Mouse (Mus musculus) C2C12 (cell line): ENCODE results near the gene Fgf10.

Experiments
- CEBPB ChIP-seq: IDR thresholded peaks from one replicate; pipeline ENCODE4 v1.6.1; 2011; ENCODE audit warnings: low read depth, mild to moderate bottlenecking, control low read depth, moderate library complexity
- CTCF ChIP-seq: IDR thresholded peaks from one replicate; pipeline ENCODE4 v1.5.1; 2011; ENCODE audit not compliant: control insufficient read depth, insufficient read depth, insufficient read length
- MAX ChIP-seq: IDR thresholded peaks from one replicate; pipeline ENCODE4 v1.6.1; 2011; ENCODE audit warnings: mild to moderate bottlenecking, control low read depth
- MYOD1 ChIP-seq: IDR thresholded peaks from one replicate; pipeline ENCODE4 v1.6.1; 2011; ENCODE audit warnings: low read depth; ENCODE audit not compliant: control insufficient read depth, insufficient read length
- MYOG ChIP-seq: IDR thresholded peaks from one replicate; pipeline ENCODE4 v1.6.1; 2011; ENCODE audit not compliant: control insufficient read depth, insufficient read length; ENCODE audit errors: extremely low read depth
- USF1 ChIP-seq: IDR thresholded peaks from one replicate; pipeline ENCODE4 v1.6.1; 2011; ENCODE audit warnings: low read depth, mild to moderate bottlenecking, control low read depth, moderate library complexity

DNA sequence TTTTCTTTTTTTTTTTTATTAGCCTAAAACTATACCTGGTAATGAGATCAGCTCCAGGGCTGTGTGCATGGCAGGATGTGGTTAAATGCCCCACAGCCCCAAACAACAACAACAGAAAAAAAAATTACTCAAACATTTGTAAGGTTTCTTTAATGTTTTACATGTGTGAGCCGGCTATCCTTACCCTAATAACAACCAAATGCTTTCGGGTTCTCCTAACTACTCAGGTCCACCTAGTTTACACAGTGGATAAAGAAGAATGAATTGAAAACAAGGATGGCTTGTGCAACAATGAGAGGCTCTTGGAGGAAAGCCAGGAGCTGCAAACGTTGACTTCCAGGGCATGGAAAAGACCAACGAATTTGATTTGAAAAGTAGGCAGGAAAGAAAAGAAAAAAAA lies 122.6 kb downstream of the Fgf10 start:
- TF ChIP-seq CTCF (no peak), CEBPB (no peak), USF1 (no peak), MYOG (no peak), MAX (no peak), MYOD1 (no peak)
